Mouse (Mus musculus): ENCODE measurements around the gene Ier2.

Ier2 gene

DNA sequence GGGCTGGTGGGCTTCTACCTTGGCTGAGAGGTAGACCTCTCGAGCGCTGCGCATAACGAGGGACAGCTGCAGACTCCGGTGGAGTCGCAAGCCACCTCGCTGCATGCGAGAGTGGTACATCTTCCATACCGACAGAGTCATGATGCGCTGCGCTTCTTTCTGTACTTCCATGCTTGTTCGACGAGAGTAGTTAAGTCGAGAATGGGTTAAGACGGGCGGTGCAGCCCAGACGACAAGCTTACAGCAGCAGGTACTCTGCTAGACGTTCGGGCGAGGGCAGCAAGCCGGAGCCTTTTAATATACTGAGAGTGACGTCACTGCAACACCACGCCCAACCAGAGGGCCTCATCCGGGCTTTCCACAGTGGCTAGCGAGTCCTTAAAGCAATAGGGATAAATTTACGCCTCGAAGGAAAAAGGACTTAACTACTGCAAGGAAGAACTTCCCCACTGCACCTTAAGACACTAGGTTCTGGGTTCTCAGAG is at the start of gene Ier2:
Ier2 (minus strand) TSS at position 272 of the 485 bp plus-strand sequence.
- peak; percentile 81 for DNase-seq

- DNase-seq, result peak; percentile 60
Observed at GRCm38 (mm10) chr8:84711933-84712758, 49.5 kb upstream of the Ier2 start.

- no peak for DNase-seq
Observed at GRCm38 (mm10) chr8:84711312-84711711, 48.7 kb upstream of the Ier2 start.

- no peak for DNase-seq
Observed at GRCm38 (mm10) chr8:84709931-84710330, 47.3 kb upstream of the Ier2 start.

DNA sequence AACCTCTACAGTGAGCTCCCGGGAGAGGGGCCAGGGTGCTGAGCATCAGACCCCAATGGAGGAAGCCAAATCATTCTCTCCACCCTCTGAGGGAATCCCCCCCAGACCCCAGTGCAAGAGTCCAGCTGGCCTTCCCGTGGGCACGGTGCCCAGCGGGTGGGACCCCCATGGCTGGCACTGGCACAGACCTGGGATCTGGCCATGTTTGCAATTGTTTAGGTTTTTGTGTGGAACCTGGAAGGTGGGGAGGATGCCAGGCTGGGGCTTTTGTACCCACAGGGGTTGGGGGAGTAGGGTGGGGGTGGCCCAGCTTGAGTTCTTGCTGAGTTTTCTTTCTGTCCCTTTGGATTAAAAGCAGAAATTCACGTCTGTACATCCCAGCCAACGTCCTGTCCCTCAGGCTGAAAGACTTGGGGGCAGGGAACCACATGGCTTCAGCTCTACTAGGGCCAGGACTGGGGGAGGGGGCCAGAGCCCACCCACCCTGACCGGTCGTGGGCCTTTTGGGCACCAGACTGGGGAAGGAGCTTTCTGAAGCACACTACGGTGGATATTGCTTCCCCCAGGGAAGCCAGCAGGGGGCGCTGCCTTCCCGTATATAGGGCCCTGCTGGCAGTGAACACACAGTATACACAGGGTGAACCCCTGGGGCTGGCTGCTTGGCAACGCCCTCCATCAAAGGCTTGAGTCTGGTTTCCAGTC is 46.3 kb upstream of the Ier2 start:
- DNase-seq, result peak; percentile 88

DNA sequence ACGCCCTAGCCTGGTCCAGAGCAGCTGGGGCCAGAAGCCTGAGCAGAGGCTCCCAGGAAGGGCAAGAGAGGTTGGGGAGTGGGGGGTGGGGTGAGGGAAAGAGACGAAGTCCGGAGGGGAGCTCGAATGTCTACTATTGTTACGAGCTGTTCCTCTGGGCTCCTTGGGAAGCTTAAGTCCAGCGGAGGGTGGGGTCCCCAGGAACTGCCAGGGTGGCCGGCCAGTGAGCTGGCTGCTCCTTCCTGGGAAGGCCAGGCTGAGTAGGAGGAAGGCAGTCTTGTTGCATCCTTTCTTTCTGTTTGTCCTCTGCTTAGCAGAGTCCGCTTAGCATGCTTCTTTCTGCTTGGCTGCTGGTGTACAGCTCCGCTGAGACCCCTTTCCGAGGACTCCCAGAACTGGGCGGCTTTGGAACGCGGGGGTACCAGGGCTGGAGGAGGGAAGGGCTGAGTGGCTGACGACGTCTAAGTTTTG is 45.5 kb upstream of the Ier2 start:
- no peak for DNase-seq

GRCm38 (mm10) chr8:84707267-84707883 is 44.7 kb upstream of the Ier2 start:
- no peak for DNase-seq

DNA sequence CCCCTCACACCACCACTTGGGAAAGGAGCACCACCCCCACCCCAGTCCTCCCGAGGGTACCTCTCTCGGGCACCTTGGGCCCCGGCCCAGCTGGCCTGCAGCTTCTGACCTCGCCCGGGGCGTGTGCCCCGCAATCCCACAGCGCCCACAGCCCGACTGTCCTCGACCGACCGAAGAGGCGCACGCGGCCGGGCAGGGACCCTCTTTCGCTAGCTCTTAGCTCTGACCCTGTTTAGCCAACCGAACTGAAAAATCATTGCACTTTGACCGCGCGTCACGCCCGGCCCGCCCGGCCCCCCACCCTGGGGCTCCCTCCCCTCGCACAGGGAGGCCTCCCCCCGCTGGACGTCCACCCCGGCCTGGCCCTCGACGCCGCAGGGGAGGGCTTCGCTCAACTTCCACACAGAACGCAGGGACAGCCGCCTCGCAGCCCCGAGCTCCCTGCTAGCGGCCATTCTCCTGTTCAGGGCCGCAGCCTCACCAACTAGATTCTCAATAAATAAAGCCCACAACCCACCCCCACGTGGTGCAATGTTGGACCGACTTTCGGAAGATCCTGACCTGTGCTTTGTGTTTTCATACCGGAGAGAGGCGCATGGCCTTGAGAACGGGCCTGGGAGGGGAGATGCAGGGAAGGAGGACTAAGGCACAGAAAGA is 44.1 kb upstream of the Ier2 start:
- no peak for DNase-seq

DNA sequence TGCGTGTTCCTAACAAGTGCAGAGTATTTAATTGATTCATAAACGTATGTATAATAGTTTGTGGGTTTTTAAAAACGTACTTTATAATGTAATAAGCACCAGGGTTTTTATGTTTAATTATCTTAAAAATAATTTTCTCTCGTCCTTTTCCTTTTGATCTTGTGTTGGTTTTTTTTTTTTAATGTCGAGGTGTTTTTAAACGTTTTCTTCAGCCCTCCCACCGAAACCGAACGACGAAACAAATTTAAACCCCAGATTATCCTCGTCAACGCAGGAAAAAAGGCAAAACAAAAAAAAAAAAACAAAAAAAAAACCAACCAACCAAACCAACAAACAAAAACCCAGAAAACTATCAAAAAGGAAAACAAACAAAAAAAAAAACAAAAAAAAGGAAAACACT is 43.3 kb upstream of the Ier2 start:
- DNase-seq, result no peak

GRCm38 (mm10) chr8:84704867-84705831 is 42.5 kb upstream of the Ier2 start:
- DNase-seq, result no peak

DNA sequence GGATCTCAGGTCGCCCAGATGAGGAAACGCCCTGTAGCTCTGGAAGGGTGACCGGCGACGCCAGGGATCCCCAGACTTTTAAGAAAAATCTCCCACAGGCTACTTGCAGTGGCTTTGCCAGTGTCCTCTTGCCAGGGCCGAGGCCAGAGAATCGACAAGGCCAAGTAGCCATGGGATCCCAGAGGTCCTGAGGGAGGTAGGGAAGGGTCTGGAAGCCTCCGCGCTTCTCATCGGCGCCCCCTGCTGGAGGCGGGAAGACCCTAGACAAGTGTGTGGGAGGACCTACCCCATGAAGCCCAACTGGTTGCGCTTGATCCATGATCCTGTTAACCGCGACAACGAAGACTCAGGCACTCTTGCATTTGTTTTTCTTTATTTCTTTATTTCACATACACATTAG is 41.7 kb upstream of the Ier2 start:
- peak; percentile 83 for DNase-seq

DNA sequence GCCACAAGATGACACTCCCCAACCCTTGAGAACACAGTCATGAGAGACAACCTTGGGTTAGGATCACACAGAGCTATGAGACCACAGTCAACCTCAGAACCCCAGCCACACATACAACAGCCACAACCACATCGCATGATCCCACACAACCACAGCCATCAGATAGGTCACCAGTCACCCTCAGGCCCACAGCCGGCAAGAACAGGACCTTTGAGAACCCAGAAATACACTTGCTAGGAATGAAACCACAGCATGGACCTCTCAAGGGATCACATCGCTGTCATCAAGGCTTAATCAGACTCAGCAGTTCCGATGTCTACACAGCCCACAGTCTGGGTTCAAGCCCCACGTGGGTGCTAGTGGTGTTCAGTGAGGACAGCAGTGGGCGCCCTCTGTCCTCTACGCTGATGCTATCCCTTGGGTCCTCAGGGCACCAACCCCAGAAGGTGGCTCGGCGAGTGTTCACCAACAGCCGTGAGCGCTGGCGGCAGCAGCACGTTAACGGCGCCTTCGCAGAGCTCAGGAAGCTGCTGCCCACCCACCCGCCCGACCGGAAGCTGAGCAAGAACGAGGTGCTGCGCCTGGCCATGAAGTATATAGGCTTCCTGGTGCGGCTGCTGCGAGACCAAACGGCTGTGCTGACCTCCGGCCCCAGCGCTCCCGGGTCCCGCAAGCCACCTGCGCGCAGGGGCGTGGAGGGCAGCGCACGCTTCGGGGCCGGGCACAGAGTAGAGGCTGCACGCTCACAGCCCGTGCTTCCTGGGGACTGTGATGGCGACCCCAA is 41.0 kb upstream of the Ier2 start:
- no peak for DNase-seq

DNA sequence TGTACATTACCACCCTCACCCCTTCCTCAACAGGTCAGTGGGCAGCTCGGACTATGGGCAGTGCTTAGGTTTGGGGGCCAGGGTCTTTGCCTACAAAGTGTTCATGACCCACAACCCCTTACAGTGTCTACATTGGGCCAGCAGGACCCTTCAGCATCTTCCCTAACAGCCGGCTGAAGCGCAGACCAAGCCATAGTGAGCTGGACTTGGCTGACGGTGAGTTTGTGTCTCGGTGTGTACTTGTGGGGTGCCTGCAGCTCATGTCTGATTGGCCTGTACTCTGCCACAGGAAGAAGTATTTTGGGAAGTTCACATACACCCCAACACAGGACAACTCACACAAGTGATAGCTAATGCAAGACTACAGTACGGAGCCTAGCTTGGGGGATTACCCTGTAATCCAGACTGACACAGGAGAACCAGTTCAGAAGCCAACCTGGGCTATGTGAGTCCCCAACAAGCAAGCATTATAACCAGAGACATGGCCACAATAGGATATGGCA is 40.4 kb upstream of the Ier2 start:
- DNase-seq, result no peak

GRCm38 (mm10) chr8:84702561-84702960 is 39.9 kb upstream of the Ier2 start:
- DNase-seq, result no peak

DNA sequence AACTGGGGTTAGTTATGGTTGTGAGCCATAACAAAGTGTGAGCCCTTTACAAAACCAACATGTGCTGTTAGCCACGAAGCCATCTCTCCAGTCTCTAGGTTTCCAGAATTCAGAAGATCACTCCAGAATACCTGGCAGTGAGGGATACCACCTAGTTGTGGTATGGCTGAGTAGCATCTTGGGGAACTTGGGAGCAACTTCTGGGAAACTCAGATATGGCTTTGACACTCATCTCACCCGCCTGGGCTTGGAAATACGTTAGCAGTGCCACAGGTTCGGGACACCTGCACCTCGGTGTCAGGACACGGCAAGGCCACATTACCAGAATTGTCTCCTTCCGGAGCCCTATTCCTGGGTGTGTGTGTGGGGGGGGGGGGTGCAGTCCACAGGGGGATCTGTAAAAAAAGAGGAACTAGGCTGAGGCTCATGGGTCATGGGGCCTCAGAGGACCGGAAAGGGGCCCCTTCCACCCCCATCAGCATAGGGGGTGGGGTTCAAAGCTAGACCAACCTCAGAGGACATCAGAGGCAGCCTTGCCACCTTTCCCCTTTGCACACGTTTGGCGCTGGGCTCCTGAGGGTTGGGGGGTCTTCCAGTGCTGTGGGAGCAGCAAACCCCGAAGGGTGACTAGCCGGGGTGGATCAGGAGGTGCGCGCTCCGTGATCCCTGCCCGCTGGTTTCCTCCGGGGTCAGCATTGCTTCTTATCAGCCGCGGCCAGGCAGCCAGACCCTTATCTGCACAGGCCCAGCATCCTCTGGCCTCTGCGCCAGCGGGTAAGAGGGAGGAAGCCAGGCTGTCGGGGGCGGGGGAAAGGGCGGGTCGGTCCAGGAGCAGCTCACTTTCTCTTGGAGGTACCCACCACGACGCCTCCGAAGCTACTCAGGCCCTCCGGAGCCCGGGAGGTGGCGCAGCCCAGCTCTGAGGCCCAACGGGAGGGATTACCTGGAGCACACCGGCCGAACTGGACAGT is 38.6 kb upstream of the Ier2 start, which contains the start of gene Lyl1:
Lyl1 (plus strand) TSS at position 517 of the 971 bp plus-strand sequence.
- no peak for DNase-seq

GRCm38 (mm10) chr8:84700526-84700925 is 37.9 kb upstream of the Ier2 start:
- no peak for DNase-seq

DNA sequence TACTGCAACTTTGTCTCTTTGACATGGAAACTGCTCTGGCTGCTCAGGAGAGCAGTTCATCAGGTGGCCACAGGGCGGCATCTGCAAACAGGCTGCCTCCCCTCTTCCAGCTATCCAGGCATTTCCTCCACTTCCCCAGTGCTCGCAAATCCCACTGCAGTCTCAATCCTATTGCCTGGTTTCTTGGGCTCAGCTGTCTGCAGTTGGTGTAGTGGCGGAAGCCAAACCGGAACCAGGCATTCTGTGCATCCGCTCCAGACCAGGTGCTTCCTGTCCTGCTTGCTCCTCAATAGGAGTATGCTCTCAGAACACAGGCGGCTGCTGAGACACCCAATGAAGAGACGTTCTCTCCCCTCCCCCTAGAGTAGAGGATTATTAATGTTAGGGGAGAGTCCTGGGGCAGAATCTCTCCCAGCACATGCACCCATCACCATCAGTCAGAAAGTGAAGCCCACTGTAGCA is 37.2 kb upstream of the Ier2 start:
- peak; percentile 64 for DNase-seq

- peak; percentile 31 for DNase-seq
Observed at GRCm38 (mm10) chr8:84698929-84699401, 36.3 kb upstream of the Ier2 start.

- no peak for DNase-seq
Observed at GRCm38 (mm10) chr8:84698288-84698687, 35.6 kb upstream of the Ier2 start.

All from right cerebral cortex, postnatal 4 days (tissue).